Mouse (Mus musculus): Measurements from ENCODE around the gene 2410004B18Rik. TPM values are rescaled to one million over a fixed set of nuclear protein-coding genes. Genes with fewer than 3 reads are reported as not detected.

2410004B18Rik gene
- total RNA-seq, 2 experiments from 2014 or later: 51.5 to 56.8 TPM

DNA sequence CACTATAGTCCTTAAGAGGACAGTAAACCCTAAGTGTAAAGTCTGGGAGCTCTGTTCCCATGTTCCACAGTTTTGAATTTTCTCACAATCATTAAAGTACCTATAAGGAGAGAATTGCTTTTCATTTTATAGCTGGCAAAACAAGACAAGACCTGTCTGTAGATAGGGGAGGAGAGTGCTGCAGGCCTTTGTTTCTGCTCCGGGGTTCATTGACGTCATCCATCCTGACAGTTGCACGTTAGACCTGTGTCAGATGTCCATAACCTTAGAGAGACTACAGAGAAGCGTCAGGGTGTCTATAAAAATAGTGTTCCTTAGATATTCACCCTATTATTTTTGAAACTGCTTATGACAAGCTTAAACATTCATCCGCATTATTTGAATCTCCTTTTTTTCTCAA is 12.3 kb upstream of the 2410004B18Rik start:
- DNase-seq: no peak
- intact Hi-C loops (cut with DNase I): no loop called here

DNA sequence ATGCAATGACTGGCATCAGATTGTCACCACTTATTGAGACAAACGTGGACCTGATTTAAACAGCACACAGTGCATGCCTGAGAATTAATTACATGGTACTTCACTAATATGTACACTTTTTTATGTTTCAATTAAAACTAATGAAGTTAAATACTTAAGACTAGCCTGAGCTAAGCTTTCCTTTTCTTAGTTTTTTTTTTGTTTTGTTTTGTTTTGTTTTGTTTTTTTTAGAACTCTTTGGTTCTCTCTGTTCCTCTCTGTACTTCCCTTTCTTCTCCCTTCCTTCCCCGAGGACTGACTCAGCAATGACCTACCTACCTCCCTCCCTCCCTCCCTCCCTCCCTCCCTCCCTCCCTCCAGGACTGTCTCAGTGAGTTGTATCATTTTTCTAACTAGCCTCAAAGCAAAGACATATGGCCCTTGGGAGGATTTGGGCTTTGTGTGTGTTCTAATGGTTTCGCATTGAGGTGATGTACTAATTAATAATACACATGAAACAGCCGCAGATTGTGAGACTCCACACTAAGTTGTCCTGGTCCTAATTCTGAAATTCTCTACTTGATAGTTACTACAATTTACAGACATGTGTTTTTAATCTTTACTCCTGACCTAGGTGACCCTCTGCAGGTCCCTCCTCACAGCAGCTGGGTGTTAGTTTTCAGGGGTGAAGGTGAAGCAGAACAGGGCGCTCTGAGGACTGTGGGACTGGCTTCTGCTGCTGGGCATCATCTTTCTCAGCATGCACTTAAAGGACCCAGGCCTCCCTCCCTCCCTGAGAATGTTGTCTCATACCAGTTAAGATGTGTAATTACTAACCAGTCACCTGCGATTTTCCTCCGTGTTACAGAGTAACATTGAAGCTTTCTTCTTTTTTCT is 8.1 kb upstream of the 2410004B18Rik start:
- no peak for DNase-seq
- intact Hi-C loops (cut with DNase I): no loop called here

DNA sequence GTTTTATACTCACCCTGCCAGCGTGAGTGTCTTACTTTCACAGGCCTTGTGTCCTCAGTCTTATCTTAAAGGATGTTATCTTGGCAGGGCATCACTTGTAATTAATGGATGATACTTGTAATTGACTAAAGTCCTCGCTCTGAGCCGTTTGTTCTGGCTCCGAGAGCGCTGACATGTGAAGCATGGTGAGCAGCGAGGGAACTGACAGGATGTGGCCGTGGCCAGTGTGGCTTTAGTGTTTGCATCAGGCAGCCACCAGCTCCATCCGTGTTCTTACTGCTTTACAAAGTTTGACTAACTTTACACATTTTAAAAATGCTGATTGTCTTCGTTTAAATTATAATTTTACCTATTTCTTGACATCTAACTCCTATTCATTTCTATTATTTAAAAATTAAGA is 4.0 kb upstream of the 2410004B18Rik start:
- intact Hi-C loops (cut with DNase I): no loop called here
- no peak for DNase-seq

DNA sequence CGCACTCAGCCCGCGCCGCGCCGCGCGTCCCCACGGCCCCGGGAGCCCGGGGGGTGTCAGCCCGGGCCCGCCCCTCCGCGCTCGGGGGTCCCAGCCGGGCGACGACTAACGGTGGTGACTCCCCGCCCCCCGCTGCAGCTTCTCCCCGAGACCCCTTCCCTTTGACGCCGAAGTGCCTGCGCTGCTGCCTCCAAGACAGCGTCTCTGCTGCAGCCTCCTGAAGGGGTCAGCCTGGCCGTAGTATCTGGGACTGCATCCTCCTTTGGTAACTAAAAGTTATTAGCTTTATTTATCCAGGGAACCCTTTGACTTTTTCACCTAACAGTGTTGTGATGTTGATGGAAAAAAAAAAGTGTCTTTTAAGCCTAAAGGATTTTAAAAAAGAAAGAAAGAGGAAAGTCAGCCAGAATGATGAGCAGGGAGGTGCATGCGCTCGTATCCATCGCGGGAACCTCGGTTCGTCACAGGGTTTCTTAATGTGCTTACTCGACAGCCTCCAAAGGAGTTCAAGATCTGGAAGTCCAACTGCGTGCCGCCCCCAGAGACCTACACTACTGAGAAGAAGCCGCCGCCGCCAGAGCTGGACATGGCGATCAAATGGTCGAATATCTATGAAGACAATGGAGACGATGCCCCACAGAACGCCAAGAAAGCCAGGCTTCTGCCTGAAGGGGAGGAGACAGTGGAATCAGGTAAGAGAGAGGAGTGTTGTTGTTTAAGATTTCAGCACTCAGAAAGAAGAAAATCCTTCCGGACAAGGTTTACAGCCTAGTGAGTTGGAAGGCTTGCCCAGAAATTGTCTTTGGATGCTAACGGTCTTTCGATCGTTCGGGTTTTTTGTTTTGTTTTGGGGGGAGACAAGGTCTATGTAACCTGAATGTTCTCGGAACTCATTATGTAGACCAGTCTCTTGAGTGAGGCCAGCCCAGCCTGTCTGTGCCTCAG is 863 bp downstream of the 2410004B18Rik start:
- intact Hi-C loops (cut with DNase I): no loop called here
- DNase-seq: peak; percentile 18

DNA sequence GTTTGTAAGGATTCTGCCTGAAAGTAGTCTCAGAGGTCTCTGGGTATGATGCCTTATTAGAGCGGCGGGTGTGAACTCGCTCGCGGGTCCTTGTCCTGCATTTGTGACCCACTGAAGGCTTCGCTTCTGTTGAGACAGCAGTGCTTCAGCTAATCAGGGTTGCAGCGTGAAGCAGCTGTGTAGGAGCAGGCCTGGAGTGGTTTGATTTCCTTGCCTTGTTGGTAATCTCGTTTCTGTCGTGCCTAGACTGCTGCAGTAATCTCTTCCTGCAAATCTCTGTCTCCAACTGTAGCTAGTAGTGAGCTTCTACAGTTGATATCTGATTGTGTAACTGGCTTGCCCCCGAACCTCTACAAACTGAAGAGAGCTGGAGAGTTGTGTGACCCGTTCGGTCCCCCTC is 1.6 kb downstream of the 2410004B18Rik start:
- DNase-seq: no peak
- intact Hi-C loops (cut with DNase I): no loop called here

DNA sequence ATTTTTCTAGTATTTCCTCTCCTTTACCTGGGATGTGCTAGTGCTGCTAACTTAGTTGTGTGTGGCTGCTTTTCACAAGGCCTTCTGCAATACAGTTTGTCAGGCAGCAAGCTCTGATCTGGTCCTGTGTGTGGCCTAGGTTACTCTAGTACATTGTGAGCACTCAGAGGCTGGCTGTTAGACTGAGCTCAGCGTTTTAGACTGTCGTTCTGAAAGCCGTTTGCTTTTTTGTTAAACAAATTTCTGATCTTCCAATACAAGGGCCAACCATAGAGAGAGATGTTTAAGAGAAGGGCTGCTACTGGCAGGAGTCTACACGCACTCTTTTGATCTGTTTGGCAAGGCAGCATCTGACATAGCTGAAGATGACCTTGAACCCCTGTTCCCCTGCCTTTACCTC is 2.2 kb downstream of the 2410004B18Rik start:
- DNase-seq: no peak
- intact Hi-C loops (cut with DNase I): no loop called here

DNA sequence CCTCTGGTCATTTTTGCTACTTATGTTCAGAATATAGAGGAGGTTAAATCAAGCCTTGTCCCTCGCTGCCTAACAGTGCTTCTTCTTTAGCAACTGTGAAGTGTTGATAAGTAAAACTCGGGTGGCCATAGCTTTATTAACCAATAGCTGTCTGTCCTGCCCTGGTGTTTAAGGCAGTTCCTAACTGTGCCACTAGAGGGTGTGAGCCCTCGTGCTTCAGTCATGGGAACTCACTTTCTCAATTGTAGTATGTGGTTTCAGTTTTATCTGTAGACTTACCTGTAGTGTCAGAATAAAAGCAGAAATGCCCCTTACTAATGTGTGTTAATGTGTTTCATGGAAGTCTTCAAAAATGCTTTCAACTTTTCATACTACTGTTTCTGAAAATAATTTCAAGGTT is 4.2 kb downstream of the 2410004B18Rik start:
- intact Hi-C loops (cut with DNase I): no loop called here
- DNase-seq: peak; percentile 60

DNA sequence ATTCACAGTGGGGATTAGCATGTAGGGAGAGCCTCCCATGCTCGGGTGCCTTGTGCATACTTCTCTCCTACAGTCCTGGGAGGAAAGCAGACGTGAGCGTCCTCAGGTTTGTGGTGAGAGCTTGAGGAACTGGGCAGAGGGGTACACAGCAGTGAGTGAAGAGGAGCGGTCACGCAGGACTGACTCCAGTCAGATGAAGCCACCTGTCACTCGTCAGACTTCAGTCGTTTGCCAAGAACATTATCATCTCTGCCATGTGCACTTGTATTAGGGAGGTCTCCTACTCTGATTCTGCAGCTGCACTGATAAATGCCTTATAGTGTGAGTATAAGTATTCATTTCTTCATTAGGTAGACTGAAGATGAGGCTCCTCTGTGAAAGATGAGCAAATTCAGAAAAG is 6.5 kb downstream of the 2410004B18Rik start:
- intact Hi-C loops (cut with DNase I): no loop called here
- DNase-seq: no peak

DNA sequence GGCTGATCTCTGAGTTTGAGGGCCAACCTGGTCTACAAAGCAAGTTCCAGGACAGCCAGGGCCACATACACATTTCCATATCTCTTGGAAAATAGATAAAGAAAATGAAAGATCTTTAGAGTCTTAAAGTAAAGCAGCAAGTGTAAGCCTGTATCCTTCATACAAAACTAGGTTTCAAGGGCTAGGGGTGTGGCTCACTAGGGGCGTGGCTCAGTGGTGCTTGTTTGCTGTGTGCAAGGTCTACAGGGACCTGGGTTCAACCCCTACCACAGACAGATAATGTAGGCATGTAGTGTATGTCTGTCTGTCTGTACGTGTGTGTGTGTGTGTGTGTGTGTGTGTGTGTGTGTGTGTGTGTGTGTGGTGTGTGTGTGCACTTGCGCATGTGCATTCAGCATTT is 8.1 kb downstream of the 2410004B18Rik start:
- DNase-seq: no peak
- intact Hi-C loops (cut with DNase I): no loop called here

DNA sequence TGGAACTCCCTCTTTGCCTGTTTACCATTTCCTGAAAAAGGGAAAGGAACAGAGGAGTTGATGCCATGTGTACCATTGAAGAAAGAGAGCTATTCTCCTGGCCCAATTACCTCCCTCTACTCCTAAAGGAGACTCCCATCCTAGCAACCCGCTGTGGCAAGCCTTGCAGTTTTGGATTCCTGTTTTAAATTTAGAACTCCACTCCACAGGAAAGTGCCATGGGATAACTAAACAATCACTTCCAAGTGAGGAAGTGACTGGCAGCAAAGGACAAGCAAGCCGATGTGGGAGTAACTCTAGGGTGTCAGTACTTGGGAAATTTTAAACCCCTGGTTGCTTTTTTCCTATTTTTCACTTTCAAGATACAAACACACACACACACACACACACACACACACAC is 8.8 kb downstream of the 2410004B18Rik start:
- intact Hi-C loops (cut with DNase I): no loop called here
- DNase-seq: no peak

DNA sequence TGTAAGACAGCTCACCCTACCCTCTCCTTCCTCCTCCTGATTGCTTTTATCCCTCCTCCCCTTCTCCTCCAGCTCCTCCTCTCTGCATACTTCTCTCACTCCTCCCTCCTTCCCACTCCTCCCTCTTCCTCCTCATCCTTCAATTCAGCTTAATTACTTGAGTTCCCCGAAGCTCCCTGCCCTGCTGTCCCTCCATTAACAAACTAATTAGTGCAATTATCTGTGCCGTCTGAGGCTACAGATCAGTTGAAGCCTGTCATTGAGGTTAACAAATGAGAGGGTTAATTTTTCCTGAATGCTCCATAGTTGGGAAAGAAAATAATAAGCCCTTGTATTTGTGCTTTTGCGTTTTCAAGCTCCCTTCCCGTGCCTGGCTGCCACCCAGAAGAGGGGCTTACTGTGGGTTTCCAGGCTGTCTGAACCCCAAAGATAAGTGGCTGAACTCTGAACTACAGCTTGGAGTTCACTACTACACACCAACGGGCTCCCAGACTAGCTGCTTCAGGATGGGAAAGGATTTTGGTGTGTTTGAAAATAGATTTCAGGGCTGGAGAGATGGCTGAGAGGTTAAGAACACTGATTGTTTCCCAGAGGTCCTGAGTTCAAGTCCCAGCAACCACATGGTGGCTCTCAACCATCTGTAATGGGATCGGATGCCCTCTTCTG is 9.9 kb downstream of the 2410004B18Rik start:
- DNase-seq: no peak
- intact Hi-C loops (cut with DNase I): no loop called here

DNA sequence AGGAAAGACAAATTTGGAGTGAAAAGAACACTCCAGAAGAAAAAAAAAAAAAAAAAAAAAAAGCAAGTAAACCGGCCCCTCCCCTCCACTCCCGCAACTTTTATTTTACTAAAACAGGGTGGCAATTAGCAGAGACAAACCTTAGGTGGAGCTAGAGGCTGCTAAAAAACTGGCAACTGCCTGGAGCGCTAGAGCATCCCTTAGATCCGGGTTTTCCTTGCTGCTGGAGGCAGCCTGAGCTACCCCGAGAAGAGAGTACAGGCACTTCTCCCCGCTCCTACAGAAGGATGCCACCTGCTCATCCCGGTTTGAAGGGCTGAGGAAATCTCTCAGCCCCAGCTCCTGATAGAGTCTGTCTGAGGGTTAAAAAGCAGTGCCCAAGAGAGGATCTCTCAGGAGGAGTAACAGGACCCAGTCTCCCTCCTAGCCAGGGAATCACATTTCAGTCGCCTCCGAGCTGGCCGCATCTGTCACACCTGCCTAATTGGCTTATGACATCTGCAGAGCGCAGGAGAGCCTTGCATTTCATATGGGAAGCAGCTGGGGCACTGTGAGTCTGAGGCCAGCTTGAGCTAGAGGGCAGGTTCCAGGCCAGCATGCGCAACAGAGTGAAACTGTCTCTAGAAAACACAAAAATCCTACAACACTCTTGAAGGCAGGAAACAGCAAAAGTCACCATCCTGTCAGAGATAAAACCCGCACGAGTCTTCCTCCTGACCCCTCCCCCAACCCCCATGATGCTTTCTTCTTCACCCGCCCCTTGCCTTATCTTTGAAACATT is 12.4 kb downstream of the 2410004B18Rik start:
- intact Hi-C loops (cut with DNase I): loop anchor here (5.0 to 10.0 kb wide), 2 partner anchors 155 to 227 kb away; partner anchors contain the start of gene Wdr63
- DNase-seq: peak; percentile 37

DNA sequence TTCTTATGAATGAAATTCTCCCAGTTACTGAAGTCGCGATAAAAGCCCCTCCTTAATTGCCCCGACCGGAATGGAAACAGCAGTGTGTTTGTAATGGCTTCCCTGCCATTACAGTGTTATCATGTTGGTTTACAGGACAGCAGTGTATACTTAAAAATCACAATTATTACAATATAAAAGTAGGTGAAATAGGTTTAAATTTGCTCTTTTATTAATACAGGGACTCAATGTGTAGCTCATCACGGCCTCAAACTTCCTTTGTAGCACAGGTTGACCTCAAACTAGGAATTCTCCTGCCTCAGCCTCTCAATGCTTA is 13.0 kb downstream of the 2410004B18Rik start:
- intact Hi-C loops (cut with DNase I): loop anchor here (5.0 to 10.0 kb wide), 2 partner anchors 154 to 227 kb away; partner anchors contain the start of gene Wdr63
- DNase-seq: no peak

DNA sequence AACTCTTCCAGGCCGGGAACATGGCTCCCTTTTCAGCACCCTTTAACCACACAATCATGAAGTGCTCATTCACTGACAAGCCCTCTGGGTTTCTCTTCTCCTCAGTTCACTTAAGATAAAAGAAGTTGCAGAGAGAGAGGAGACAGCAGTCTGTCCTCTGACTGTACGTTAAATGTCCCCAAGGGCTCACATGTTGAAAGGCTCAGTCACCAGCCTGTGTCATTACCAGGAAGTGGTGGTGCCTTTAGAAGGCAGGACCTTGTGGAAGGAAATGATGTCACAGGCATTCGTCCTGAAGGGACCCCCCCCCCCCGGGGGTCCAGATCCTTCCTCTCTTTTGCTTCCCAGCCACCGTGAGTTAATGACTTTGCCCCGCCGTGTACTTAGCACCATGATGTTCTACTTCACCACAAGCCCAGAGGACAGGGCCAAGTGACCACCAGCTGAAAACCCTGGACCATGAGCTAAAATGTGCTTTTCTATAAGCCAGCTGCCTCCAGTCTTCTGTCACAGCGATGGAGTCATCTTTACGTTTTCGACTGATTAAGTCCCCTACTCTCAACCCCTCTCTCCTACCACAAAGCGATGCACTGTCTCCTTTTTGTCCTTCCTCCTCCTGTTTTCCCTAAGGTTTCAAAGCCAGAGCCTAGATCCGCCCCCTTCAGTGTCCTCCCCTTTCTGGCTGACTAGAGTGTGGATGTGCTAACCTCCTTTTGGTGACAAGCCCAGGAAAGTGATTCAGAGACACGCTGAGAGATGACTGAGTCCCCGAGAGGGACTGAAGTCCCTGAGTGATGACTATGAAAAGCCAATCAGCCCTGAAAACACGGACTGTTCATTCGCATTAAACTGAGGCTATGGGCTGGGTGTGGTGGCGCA is 13.7 kb downstream of the 2410004B18Rik start:
- intact Hi-C loops (cut with DNase I): loop anchor here (5.0 to 10.0 kb wide), 2 partner anchors 153 to 226 kb away; partner anchors contain the start of gene Wdr63
- DNase-seq: no peak

DNA sequence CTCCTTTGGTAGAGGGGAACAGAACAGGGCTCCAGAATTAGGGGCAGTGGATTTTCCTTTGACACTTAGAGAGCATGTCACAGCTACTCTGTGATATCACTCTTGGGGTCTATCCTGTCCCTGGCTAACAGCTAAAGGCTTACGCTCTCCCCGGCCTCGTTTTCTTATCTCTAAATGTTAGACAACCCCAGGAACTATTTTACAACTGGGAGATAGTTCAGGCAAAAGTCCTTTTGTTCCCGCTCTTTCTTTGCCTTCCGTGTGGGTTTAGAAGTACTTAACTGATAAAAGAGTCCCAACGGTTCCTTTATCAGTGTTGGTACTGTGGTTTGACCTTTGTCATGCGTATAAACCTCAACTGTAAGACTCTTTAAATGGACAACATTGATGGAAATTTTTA is 15.1 kb downstream of the 2410004B18Rik start:
- intact Hi-C loops (cut with DNase I): loop anchor here (5.0 to 10.0 kb wide), 2 partner anchors 152 to 224 kb away; partner anchors contain the start of gene Wdr63
- DNase-seq: no peak

DNA sequence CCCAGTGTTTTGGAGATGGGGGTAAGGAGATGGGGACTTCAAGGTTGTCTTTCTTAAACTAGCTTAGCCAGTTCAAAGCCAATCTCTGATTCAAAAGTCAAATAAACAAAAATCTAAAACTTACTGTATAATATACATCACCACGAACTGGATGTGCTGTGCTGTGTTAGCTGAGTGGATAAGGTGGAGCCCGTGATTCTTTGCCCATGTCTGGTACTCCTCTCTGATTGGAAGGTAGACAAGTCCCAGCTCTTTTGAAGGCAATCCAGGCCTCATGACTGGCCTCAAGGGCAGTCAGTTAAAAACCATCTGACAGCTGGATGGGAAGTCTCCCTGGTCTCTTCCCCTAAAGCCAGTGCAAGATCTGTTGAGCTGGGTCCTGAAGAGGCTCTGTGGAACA is 15.6 kb downstream of the 2410004B18Rik start:
- intact Hi-C loops (cut with DNase I): loop anchor here (5.0 to 10.0 kb wide), 2 partner anchors 151 to 224 kb away; partner anchors contain the start of gene Wdr63
- no peak for DNase-seq

DNA sequence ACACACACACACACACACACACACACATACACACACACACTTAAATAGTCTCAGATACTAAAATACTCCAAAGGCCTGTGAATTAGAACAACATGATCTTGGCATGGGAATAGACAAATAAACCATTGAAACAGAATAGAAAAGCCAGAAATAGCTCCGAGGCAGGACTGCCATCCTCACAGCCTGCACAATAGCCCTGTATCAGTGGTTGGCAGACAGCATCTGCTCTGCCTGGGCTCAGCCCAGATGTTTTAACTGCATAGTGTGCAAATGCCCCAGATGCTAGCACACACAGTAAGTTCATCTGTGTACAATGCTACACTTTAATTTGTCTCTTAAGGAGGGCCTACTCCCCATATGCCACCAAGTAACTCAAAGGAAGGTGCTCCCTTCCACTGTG is 22.0 kb downstream of the 2410004B18Rik start:
- no peak for DNase-seq

DNA sequence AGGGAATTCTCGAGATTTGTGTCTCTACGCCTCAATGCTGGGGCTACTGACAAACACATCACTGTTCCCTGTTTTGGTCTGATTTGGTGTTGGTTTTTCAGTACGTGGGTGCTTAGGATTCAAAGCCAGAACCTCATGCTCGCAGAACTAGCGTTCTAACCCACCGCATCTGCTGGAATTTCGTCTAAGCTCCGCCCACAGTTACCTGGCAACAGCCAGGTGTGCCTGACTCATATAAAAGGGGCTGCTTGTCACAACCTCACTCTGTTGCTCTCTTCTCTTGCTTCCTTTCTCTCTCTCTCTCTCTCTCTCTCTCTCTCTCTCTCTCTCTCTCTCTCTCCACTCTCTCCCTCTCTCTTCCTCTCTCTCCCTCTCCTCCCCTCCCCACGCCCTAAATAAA is 24.6 kb downstream of the 2410004B18Rik start:
- no peak for DNase-seq
- intact Hi-C loops (cut with DNase I): no loop called here

More for the DNA sequence above, 22.0 kb downstream of the 2410004B18Rik start:
- intact Hi-C loops (cut with DNase I): loop anchor here (10.0 kb wide), 1 partner anchor 145 kb away; the partner anchor contains the start of gene Wdr63
